Mouse (Mus musculus) activated CD4-positive, CD25-positive, alpha-beta regulatory T cell, adult 4 months (primary cell): ENCODE results near the gene Cyp2j8. TPM values are rescaled to one million over a fixed set of nuclear protein-coding genes. Genes with fewer than 3 reads are reported as not detected.
"Not testable (repeated sequence)": the region's sequence is repeated elsewhere in the genome, so short reads cannot be mapped to it uniquely, and the experiment has no call there.

Source experiments
- ATAC-seq: one replicate; pipeline ENCODE4 v1.8.0; 2017
- polyA plus RNA-seq, 2 experiments: library from polyadenylated mRNA; unstranded; fragments of 100-300 nt; shearing (Covaris generic); gene quantifications; one replicate each; pipeline ENCODE4 v1.2.1; 2017

The Cyp2j8 gene
- not detected for polyA plus RNA-seq

DNA sequence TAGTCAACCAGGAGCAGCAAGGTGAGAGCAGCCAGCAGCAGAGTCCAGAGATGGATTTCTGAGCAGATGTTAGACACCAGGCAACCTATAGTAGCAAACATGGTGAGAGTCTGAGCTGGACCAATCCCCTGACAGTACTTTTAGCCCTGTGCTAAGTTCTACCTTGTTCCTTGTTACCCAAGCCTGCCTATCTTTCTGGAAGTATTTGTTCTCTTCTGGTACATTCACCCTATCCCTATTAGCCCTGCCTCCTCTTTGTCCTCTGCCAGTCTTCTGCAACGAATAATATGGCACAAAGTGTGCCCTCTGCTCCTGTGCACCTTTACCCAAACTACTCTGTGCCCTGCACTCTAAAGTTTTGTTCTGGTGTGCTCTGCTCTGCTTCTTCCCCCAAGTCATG lies at the start of gene Cyp2j8:
Gene Cyp2j8, minus strand, starts transcription at position 101 of the 400 bp plus-strand sequence.
- no peak for ATAC-seq

- no peak for ATAC-seq
These were observed 46.1 kb upstream of the Cyp2j8 start, which contains the start of gene Cyp2j6 for GRCm38 (mm10) chr4:96553133-96553819. Gene Cyp2j6 (minus strand): TSS chr4:96553661.

DNA sequence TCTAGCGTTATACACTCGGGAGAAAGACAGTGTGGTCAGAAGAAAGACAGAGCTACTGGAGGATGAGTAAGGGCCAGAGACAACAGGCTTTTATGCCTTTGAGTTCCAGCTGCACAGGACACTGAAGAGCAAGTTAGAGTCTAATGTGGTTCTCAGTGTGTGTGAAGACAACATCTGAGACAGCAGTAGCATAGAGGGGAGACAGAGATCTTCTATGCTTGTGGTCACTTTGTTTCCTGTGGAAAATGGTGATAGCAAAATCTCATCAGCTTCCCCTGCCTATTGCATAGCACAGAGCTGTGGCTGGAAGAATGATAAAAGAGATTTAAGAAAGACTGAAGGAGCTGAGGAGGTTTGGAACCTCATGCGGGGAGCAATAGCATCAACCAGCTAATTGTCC lies 44.4 kb upstream of the Cyp2j8 start:
- ATAC-seq: no peak

DNA sequence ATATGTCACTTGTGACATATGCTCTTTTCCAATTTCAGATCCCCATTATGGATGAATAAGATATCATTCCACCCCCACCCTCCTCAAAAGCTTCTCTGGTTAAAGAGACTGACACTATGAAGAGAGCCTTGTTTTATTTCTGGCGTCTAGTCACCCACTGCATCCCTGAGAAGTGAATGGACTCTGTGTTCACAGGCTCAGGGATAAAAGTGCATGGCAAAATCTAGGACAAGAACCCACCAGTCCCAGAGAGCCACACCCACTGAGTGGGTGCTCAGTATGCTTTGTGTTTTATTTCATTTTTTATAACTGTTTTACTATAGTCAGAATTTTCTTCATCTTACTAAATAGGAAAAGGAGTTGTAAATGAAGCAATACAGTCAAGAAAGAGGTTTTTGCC lies 38.8 kb upstream of the Cyp2j8 start:
- no peak for ATAC-seq

DNA sequence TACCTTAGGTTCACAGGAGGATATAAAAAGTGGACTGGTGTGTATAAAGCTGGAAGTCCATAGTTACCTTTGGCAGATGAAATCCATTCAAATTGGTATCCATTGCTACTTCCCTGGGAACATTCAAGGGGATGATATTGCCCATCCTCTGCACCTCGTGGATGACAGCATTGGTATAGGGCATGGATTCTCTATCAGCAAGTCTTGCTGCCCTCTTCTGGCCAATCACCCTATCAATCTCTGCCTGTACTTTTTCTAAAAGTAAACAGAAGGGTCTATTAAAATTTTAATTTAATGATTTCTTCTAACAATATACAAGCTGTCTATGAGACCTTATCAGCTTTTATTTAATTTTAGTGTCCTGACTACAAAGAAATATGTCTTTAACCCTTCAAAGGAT lies 18.6 kb upstream of the Cyp2j8 start:
- no peak for ATAC-seq

GRCm38 (mm10) chr4:96522256-96522655 lies 15.1 kb upstream of the Cyp2j8 start:
- no peak for ATAC-seq

DNA sequence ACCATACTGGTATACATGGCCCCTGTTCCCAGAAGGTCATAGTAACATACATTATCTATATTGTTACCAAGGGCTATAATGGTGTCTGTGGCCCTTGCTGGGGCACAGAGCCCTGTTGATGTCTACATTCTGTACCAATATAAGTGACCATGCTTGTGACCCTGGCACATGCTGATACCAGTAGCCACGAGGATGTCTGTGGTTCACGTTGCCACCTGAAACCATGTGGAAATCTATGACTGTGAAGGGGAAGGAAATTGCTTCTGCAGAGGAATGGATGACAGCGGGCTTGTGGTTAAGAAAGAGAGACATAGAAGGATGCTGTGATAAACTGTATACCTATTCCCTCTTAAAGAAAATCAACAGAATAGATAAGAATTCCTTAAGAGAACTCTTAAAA lies 2.9 kb upstream of the Cyp2j8 start:
- no peak for ATAC-seq

DNA sequence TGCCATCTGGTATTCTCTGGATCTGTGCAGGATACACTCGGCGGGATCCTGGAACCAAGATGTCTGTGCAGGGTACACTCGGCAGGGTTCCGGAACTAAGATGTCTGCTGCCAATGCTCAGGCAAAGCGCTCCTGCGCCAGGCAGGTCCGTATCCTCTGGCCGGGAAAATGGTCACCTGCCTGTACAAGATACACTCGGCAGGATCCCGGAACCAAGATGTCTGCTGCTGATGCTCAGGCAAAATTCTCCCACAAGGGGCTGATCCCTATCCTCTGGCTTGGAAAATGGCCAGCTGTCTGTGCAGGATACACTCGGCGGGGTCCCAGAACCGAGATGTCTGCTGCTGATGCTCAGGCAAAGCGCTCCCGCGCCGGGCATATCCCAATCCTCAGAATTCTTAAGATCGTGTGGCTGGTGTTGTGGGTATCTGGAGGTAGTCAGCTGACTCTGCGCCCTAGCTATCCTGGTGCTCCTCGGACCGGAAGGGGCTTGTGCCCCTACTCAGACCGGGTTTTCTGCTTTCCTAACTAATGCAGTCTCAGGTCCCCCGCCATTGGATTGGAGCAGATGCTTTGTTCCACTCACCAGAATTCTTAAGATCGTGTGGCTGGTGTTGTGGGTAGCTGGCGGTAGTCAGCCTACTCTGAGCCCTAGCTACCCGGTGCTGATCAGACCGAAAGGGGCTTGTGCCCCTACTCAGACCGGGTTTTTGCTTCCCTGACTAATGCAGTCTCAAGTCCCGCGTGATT lies 43.7 kb downstream of the Cyp2j8 start:
- not testable (repeated sequence) for ATAC-seq

Other genes with a start within 250 kb of the Cyp2j8 start
- gene Cyp2j11, start 158.7 kb downstream of the Cyp2j8 start, polyA plus RNA-seq: not detected
- gene Cyp2j6, start 46.3 kb upstream of the Cyp2j8 start, polyA plus RNA-seq: not detected
- gene Cyp2j9, start 84.2 kb upstream of the Cyp2j8 start, polyA plus RNA-seq: under 1 TPM in 1 of 2 experiments, not detected in 1; 0.25 TPM
- gene Cyp2j5, start 156.8 kb upstream of the Cyp2j8 start, polyA plus RNA-seq: not detected